Mouse (Mus musculus) forebrain, postnatal 0 days (tissue): Measurements from ENCODE around the gene Flnc. TPM values are rescaled to one million over a fixed set of nuclear protein-coding genes. Genes with fewer than 3 reads are reported as not detected.

Source experiments
- ATAC-seq: fragments of 200-750 bp; cut with Nextera tagmentation; 2 replicates; pipeline ENCODE4 v1.8.0; 2017; ENCODE audit warnings: mild to moderate bottlenecking, moderate library complexity
- DNase-seq: peaks from one replicate; pipeline ENCODE4 v3.0.0-alpha.2; 2015
- H3K27ac ChIP-seq: fragments of 300-500 bp; sonication (generic); 2 replicates; pipeline ENCODE4 v1.5.1; 2014; ENCODE audit warnings: low read depth, mild to moderate bottlenecking, antibody characterized with exemption, low read length, moderate library complexity, mixed read lengths
- H3K27me3 ChIP-seq: fragments of 300-500 bp; sonication (generic); 2 replicates; pipeline ENCODE4 v1.6.1; 2014; ENCODE audit warnings: mild to moderate bottlenecking, low read length, mixed read lengths; ENCODE audit not compliant: insufficient read depth
- H3K36me3 ChIP-seq: fragments of 300-500 bp; sonication (generic); 2 replicates; pipeline ENCODE4 v1.6.1; 2014; ENCODE audit warnings: mild to moderate bottlenecking, moderate library complexity; ENCODE audit not compliant: insufficient read depth
- H3K4me1 ChIP-seq: fragments of 300-500 bp; sonication (generic); 2 replicates; pipeline ENCODE4 v1.6.1; 2014; ENCODE audit warnings: antibody characterized with exemption; ENCODE audit not compliant: insufficient read depth
- H3K4me2 ChIP-seq: fragments of 300-500 bp; sonication (generic); 2 replicates; pipeline ENCODE4 v1.6.1; 2014; ENCODE audit warnings: low read depth, mild to moderate bottlenecking, moderate library complexity
- H3K4me3 ChIP-seq: fragments of 300-500 bp; sonication (generic); 2 replicates; pipeline ENCODE4 v1.5.1; 2014; ENCODE audit warnings: low read depth, low read length, mixed read lengths
- H3K9ac ChIP-seq: fragments of 300-500 bp; sonication (generic); 2 replicates; pipeline ENCODE4 v1.6.1; 2014; ENCODE audit warnings: mild to moderate bottlenecking
- H3K9me3 ChIP-seq: fragments of 300-500 bp; sonication (generic); 2 replicates; pipeline ENCODE4 v1.6.1; 2016; ENCODE audit warnings: low read length
- CTCF ChIP-seq: sonication (generic); IDR thresholded peaks from 2 replicates; pipeline ENCODE4 v1.5.1; 2016; ENCODE audit warnings: antibody characterized with exemption, control low read depth, low read depth
- WGBS: fragments of 180-500 bp; shearing (Covaris S2); extraction: QIAGEN DNeasy Blood & Tissue Kit; methylation state at CpG from one replicate; pipeline ENCODE4 v1.1.7; 2014; 5-methylcytosine and 5-hydroxymethylcytosine counted together
- polyA plus RNA-seq: library from polyadenylated mRNA; unstranded; fragments of >200 nt; fragmentation: Nextera tagmentation; extraction: Ambion mirVana; gene quantifications from 2 replicates; pipeline ENCODE4 v1.2.1, GENCODE M21; 2015
- total RNA-seq: library from RNA; depleted of rRNA; stranded (reverse); fragments of >200 nt; gene quantifications from 2 replicates; pipeline ENCODE4 v1.2.3, GENCODE M21; 2014

Flnc gene
- total and polyA plus RNA-seq, 2 experiments from 2014 or later: 0.90 to 7.9 TPM

GRCm38 (mm10) chr6:29461502-29461901 is 28.4 kb downstream of the Flnc start:
- no peak overlapping the region for H3K27ac ChIP-seq
- 53% methylated on average over 7 of the region's 7 CpGs for WGBS
- no peaks in the 10 kb centered on the region for H3K36me3 ChIP-seq
- no peaks in the 10 kb centered on the region for H3K9me3 ChIP-seq
- DNase-seq (no peak), ATAC-seq (peak; percentile 32; the same call in 1 of the 2 replicates)
- H3K4me1 ChIP-seq: no peaks in the 10 kb centered on the region
- H3K4me3 ChIP-seq: no peak overlapping the region
- no peaks in the 10 kb centered on the region for H3K27me3 ChIP-seq
- H3K4me2 ChIP-seq: no peak overlapping the region
- no peak overlapping the region for H3K9ac ChIP-seq
- TF ChIP-seq CTCF: no peak

GRCm38 (mm10) chr6:29463388-29463787 is 30.3 kb downstream of the Flnc start:
- Histone ChIP-seq H3K36me3 (no peaks in the 10 kb centered on the region), H3K4me3 (no peak overlapping the region), H3K4me1 (peaks cover under 1% of the 10 kb centered on the region; the same call in 1 of the 2 replicates), H3K27ac (no peak overlapping the region), H3K27me3 (no peaks in the 10 kb centered on the region), H3K9me3 (no peaks in the 10 kb centered on the region), H3K9ac (no peak overlapping the region), H3K4me2 (no peak overlapping the region)
- DNase-seq: no peak
- ATAC-seq: no peak
- 70% methylated on average over 3 of the region's 3 CpGs for WGBS
- TF ChIP-seq CTCF: no peak

- Histone ChIP-seq H3K27me3 (no peaks in the 10 kb centered on the region), H3K36me3 (peaks cover 14% of the 10 kb centered on the region), H3K4me2 (peak within 1 kb of the TSS; percentile 78), H3K9me3 (no peaks in the 10 kb centered on the region), H3K4me1 (peaks cover 10% of the 10 kb centered on the region), H3K9ac (peak within 1 kb of the TSS; percentile 70), H3K4me3 (peak within 1 kb of the TSS; percentile 73), H3K27ac (peak within 1 kb of the TSS; percentile 69)
- ATAC-seq: peak; percentile 98
- DNase-seq: peak; percentile 98
- WGBS: 2% methylated on average over 39 of the region's 39 CpGs
- no peak; the same call in 1 of the 2 replicates for TF ChIP-seq CTCF
Measured at GRCm38 (mm10) chr6:29467583-29468354, 34.7 kb downstream of the Flnc start, which contains the start of gene Atp6v1f. Atp6v1f (plus strand) TSS chr6:29467718.

GRCm38 (mm10) chr6:29468851-29469250 is 35.8 kb downstream of the Flnc start:
- no peaks in the 10 kb centered on the region for H3K27me3 ChIP-seq
- peaks cover 14% of the 10 kb centered on the region for H3K36me3 ChIP-seq
- H3K9ac ChIP-seq: no peak overlapping the region
- no peaks in the 10 kb centered on the region for H3K9me3 ChIP-seq
- 88% methylated on average over 3 of the region's 3 CpGs for WGBS
- no peak for TF ChIP-seq CTCF
- H3K4me2 ChIP-seq: peak overlapping the region; percentile 78
- H3K4me3 ChIP-seq: peak overlapping the region; percentile 73
- no peak for ATAC-seq
- peaks cover 12% of the 10 kb centered on the region for H3K4me1 ChIP-seq
- H3K27ac ChIP-seq: no peak overlapping the region
- no peak for DNase-seq

- ATAC-seq (no peak), DNase-seq (no peak)
- WGBS: 94% methylated on average over 4 of the region's 4 CpGs
- Histone ChIP-seq H3K9ac (no peak within 1 kb of the TSS), H3K36me3 (peaks cover 14% of the 10 kb centered on the region), H3K27ac (no peak within 1 kb of the TSS), H3K4me3 (no peak within 1 kb of the TSS), H3K27me3 (no peaks in the 10 kb centered on the region), H3K4me2 (no peak within 1 kb of the TSS), H3K4me1 (peaks cover 12% of the 10 kb centered on the region), H3K9me3 (no peaks in the 10 kb centered on the region)
- no peak for TF ChIP-seq CTCF
Measured at GRCm38 (mm10) chr6:29471137-29471536, 38.1 kb downstream of the Flnc start, which contains the start of gene Atp6v1fnb. Atp6v1fnb (plus strand) TSS chr6:29471437.

- no peak for TF ChIP-seq CTCF
- ATAC-seq: peak; percentile 94
- 4% methylated on average over 33 of the region's 33 CpGs for WGBS
Measured at GRCm38 (mm10) chr6:29473941-29474691, 41.1 kb downstream of the Flnc start.

More at GRCm38 (mm10) chr6:29473941-29474691, 41.1 kb downstream of the Flnc start:
- peak overlapping the region; percentile 38 for H3K4me3 ChIP-seq
- H3K4me1 ChIP-seq: peaks cover 4% of the 10 kb centered on the region; the same call in 1 of the 2 replicates
- H3K27me3 ChIP-seq: no peaks in the 10 kb centered on the region
- H3K9ac ChIP-seq: peak overlapping the region; percentile 64
- peak; percentile 81 for DNase-seq
- H3K27ac ChIP-seq: peak overlapping the region; percentile 50; the same call in 1 of the 2 replicates
- no peaks in the 10 kb centered on the region for H3K9me3 ChIP-seq
- peaks cover 14% of the 10 kb centered on the region for H3K36me3 ChIP-seq
- H3K4me2 ChIP-seq: peak overlapping the region; percentile 68
